In the genomic region with DNA sequence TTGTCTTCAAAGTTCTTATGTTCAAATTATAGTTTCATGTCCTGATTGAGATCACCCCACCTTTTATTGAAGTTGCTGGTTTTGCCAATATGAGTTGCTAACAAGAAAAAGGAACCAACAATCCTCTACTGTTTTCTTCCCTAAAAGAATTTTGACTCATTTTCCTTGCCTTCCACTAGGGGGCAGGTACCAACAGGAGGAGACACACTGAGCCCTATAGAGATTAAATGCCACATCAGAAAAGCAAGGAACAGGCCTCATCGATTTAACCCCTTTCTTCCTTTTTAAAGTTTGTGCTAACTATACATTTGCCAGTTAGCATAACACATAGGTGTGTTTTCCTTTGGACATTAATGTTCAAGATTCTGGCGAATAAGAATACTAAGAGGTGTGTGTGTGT, we compare ENCODE assay signal across 8 mouse cellular contexts. TPM values are rescaled to one million over a fixed set of nuclear protein-coding genes. Genes with fewer than 3 reads are reported as not detected.
DNase-seq lines count a peak whose midpoint lies in the region; ATAC-seq lines count a peak whose summit lies in the region.

No protein-coding gene starts in this region.

- no peaks in the 10 kb centered on the region for H3K4me1 ChIP-seq in hindbrain, embryonic 11.5 days (replicated peaks; ENCODE audit: control insufficient read depth, insufficient read depth, low read length)
- no peaks in the 10 kb centered on the region for H3K4me1 ChIP-seq in hindbrain, embryonic 10.5 days (replicated peaks)
- H3K4me1 ChIP-seq in limb, embryonic 12.5 days (replicated peaks) = no peaks in the 10 kb centered on the region

- peak; percentile 30 for DNase-seq in hindbrain, embryonic 11.5 days (ENCODE audit: low spot score)
- DNase-seq in hindbrain, embryonic 10.5 days (ENCODE audit: low spot score) = no peak
- DNase-seq in 416B (ENCODE audit: low read depth) = peak; percentile 88
- DNase-seq in thymus, adult 18-20 months = no peak
- DNase-seq in right cerebral cortex, adult 18-20 months = no peak
- DNase-seq in frontal cortex, postnatal 10 days (ENCODE audit: low spot score in 2 of 2) = no peak

- no peak overlapping the region for H3K27ac ChIP-seq in hindbrain, embryonic 11.5 days (ENCODE audit: low read depth, low read length)
- no peak overlapping the region for H3K27ac ChIP-seq in hindbrain, embryonic 10.5 days
- no peak overlapping the region for H3K27ac ChIP-seq in limb, embryonic 12.5 days

- H3K9ac ChIP-seq in hindbrain, embryonic 11.5 days (ENCODE audit: low read depth, low read length) = no peak overlapping the region
- no peak overlapping the region for H3K9ac ChIP-seq in limb, embryonic 12.5 days (replicated peaks)

- no peak overlapping the region for H3K4me2 ChIP-seq in hindbrain, embryonic 11.5 days (replicated peaks; ENCODE audit: low read depth, low read length)
- no peak overlapping the region for H3K4me2 ChIP-seq in limb, embryonic 12.5 days

- H3K36me3 ChIP-seq in hindbrain, embryonic 11.5 days (ENCODE audit: control insufficient read depth, insufficient read depth, low read length) = no peaks in the 10 kb centered on the region
- no peaks in the 10 kb centered on the region for H3K36me3 ChIP-seq in hindbrain, embryonic 10.5 days
- H3K36me3 ChIP-seq in limb, embryonic 12.5 days = no peaks in the 10 kb centered on the region

- H3K9me3 ChIP-seq in hindbrain, embryonic 11.5 days (ENCODE audit: control insufficient read depth, low read length) = no peaks in the 10 kb centered on the region
- no peaks in the 10 kb centered on the region for H3K9me3 ChIP-seq in hindbrain, embryonic 10.5 days
- H3K9me3 ChIP-seq in limb, embryonic 12.5 days = no peaks in the 10 kb centered on the region

- H3K27me3 ChIP-seq in hindbrain, embryonic 11.5 days (ENCODE audit: control insufficient read depth, insufficient read depth, low read length) = no peaks in the 10 kb centered on the region
- no peaks in the 10 kb centered on the region for H3K27me3 ChIP-seq in hindbrain, embryonic 10.5 days (ENCODE audit: insufficient read depth, poor library complexity, severe bottlenecking)
- no peaks in the 10 kb centered on the region for H3K27me3 ChIP-seq in limb, embryonic 12.5 days

- no peak overlapping the region for H3K4me3 ChIP-seq in hindbrain, embryonic 11.5 days (ENCODE audit: low read depth, low read length)
- no peak overlapping the region for H3K4me3 ChIP-seq in hindbrain, embryonic 10.5 days
- no peak overlapping the region for H3K4me3 ChIP-seq in limb, embryonic 12.5 days (replicated peaks)

- no peak for ATAC-seq in hindbrain, embryonic 11.5 days (ENCODE audit: low FRiP score)
- peak; percentile 24 for ATAC-seq in activated CD4-positive, CD25-positive, alpha-beta regulatory T cell, adult 4 months
- ATAC-seq in limb, embryonic 12.5 days (ENCODE audit: insufficient number of reproducible peaks, insufficient read depth, low FRiP score, low TSS enrichment, low read depth) = 0 out of 2 replicates have a peak, but pooled peaks have one; percentile 37

- 55% methylated on average over 2 of the region's 2 CpGs for WGBS in hindbrain, embryonic 11.5 days
- WGBS in hindbrain, embryonic 10.5 days = 50% methylated on average over 2 of the region's 2 CpGs
- WGBS in limb, embryonic 12.5 days = 57% methylated on average over 2 of the region's 2 CpGs

RNA-seq across cellular contexts. Expression of a gene that starts 2.4 kb away (rescaled TPM):
- 0.64 and 0.94 TPM in 2 replicates for polyA plus RNA-seq in hindbrain, embryonic 11.5 days (2014; fragmentation: Nextera tagmentation; extraction: Ambion mirVana)
- 0.50 and 0.78 TPM in 2 replicates for polyA plus RNA-seq in hindbrain, embryonic 10.5 days (2016; fragmentation: Nextera tagmentation; extraction: Ambion mirVana)
- 10 to 100 TPM; 39.1 to 40.4 TPM for polyA plus RNA-seq in activated CD4-positive, CD25-positive, alpha-beta regulatory T cell, adult 4 months (2017; shearing (Covaris generic))
- polyA plus RNA-seq in limb, embryonic 12.5 days (2016; fragmentation: Nextera tagmentation; extraction: Ambion mirVana) = 0.22 and 0.43 TPM in 2 replicates

RNA-seq across cellular contexts. Expression of a gene that starts 21.8 kb away (rescaled TPM):
- 29.4 and 32.9 TPM in 2 replicates for polyA plus RNA-seq in hindbrain, embryonic 11.5 days (2014; fragmentation: Nextera tagmentation; extraction: Ambion mirVana)
- 27.7 and 30.5 TPM in 2 replicates for polyA plus RNA-seq in hindbrain, embryonic 10.5 days (2016; fragmentation: Nextera tagmentation; extraction: Ambion mirVana)
- 10 to 100 TPM; 34.5 to 43.4 TPM for polyA plus RNA-seq in activated CD4-positive, CD25-positive, alpha-beta regulatory T cell, adult 4 months (2017; shearing (Covaris generic))
- 29.0 and 30.2 TPM in 2 replicates for polyA plus RNA-seq in limb, embryonic 12.5 days (2016; fragmentation: Nextera tagmentation; extraction: Ambion mirVana)

RNA-seq across cellular contexts. Expression of a gene that starts 43.6 kb away (rescaled TPM):
- not detected in 2 replicates for polyA plus RNA-seq in hindbrain, embryonic 11.5 days (2014; fragmentation: Nextera tagmentation; extraction: Ambion mirVana)
- not detected in 2 replicates for polyA plus RNA-seq in hindbrain, embryonic 10.5 days (2016; fragmentation: Nextera tagmentation; extraction: Ambion mirVana)
- polyA plus RNA-seq in activated CD4-positive, CD25-positive, alpha-beta regulatory T cell, adult 4 months (2017; shearing (Covaris generic)) = 1 to 10 TPM; 4.5 to 5.4 TPM
- not detected in 2 replicates for polyA plus RNA-seq in limb, embryonic 12.5 days (2016; fragmentation: Nextera tagmentation; extraction: Ambion mirVana)

RNA-seq across cellular contexts. Expression of a gene that starts 43.9 kb away (rescaled TPM):
- 10.6 and 13.1 TPM in 2 replicates for polyA plus RNA-seq in hindbrain, embryonic 11.5 days (2014; fragmentation: Nextera tagmentation; extraction: Ambion mirVana)
- 8.8 and 14.9 TPM in 2 replicates for polyA plus RNA-seq in hindbrain, embryonic 10.5 days (2016; fragmentation: Nextera tagmentation; extraction: Ambion mirVana)
- polyA plus RNA-seq in activated CD4-positive, CD25-positive, alpha-beta regulatory T cell, adult 4 months (2017; shearing (Covaris generic)) = 1 to 10 TPM; 5.7 to 5.8 TPM
- 11.7 and 12.8 TPM in 2 replicates for polyA plus RNA-seq in limb, embryonic 12.5 days (2016; fragmentation: Nextera tagmentation; extraction: Ambion mirVana)

Comparison
In these comparisons a context has a peak if more than half of its experiments do, and no peak if none do; other contexts are left out.
1. DNase-seq: peak in hindbrain, embryonic 11.5 days (single experiment) and 416B (single experiment); none in hindbrain, embryonic 10.5 days (single experiment), thymus, adult 18-20 months (0 of 2), right cerebral cortex, adult 18-20 months (single experiment) and frontal cortex, postnatal 10 days (0 of 2).
2. RNA of a gene that starts 2.4 kb away (polyA plus RNA-seq): 39.1 to 40.4 TPM in activated CD4-positive, CD25-positive, alpha-beta regulatory T cell, adult 4 months; 0.64 to 0.94 TPM in hindbrain, embryonic 11.5 days, 0.50 to 0.78 TPM in hindbrain, embryonic 10.5 days and 0.22 to 0.43 TPM in limb, embryonic 12.5 days; every median in the first group is over 10 times any median in the second.